Mouse (Mus musculus) heart, postnatal 0 days (tissue): ENCODE measurements around the gene Stk35. TPM values are rescaled to one million over a fixed set of nuclear protein-coding genes. Genes with fewer than 3 reads are reported as not detected.

Experiments used
- ATAC-seq: fragments of 200-750 bp; cut with Nextera tagmentation; 2 replicates; pipeline ENCODE4 v1.8.0; 2017; ENCODE audit warnings: low read depth, moderate number of reproducible peaks, moderate library complexity; ENCODE audit not compliant: insufficient read depth
- DNase-seq: peaks from one replicate; pipeline ENCODE4 v3.0.0-alpha.2; 2016; ENCODE audit warnings: low spot score
- H3K27ac ChIP-seq: fragments of 300-500 bp; sonication (generic); 2 replicates; pipeline ENCODE4 v1.5.1; 2014; ENCODE audit warnings: low read depth, mild to moderate bottlenecking
- H3K27me3 ChIP-seq: fragments of 300-500 bp; sonication (generic); 2 replicates; pipeline ENCODE4 v1.6.1; 2014; ENCODE audit warnings: low read length, mixed read lengths; ENCODE audit not compliant: control insufficient read depth, insufficient read depth
- H3K36me3 ChIP-seq: fragments of 300-500 bp; sonication (generic); replicated peaks from 2 replicates; pipeline ENCODE4 v1.6.1; 2014; ENCODE audit warnings: low read length, mixed read lengths; ENCODE audit not compliant: control insufficient read depth, insufficient read depth
- H3K4me1 ChIP-seq: fragments of 300-500 bp; sonication (generic); 2 replicates; pipeline ENCODE4 v1.6.1; 2014; ENCODE audit warnings: antibody characterized with exemption; ENCODE audit not compliant: control insufficient read depth, insufficient read depth
- H3K4me2 ChIP-seq: fragments of 300-500 bp; sonication (generic); 2 replicates; pipeline ENCODE4 v1.6.1; 2014; ENCODE audit warnings: low read depth, mild to moderate bottlenecking, low read length, moderate library complexity
- H3K4me3 ChIP-seq: fragments of 300-500 bp; sonication (generic); 2 replicates; pipeline ENCODE4 v1.5.1; 2014; ENCODE audit warnings: low read depth, low read length
- H3K9ac ChIP-seq: fragments of 300-500 bp; sonication (generic); replicated peaks from 2 replicates; pipeline ENCODE4 v1.6.1; 2014; ENCODE audit warnings: low read depth, low read length, mixed read lengths
- H3K9me3 ChIP-seq: fragments of 300-500 bp; sonication (generic); replicated peaks from 2 replicates; pipeline ENCODE4 v1.6.1; 2016; ENCODE audit warnings: low read length; ENCODE audit not compliant: control insufficient read depth
- CTCF ChIP-seq: IDR thresholded peaks from 2 replicates; pipeline ENCODE4 v1.5.1; 2016; ENCODE audit warnings: antibody characterized with exemption, control low read depth, low read depth
- EP300 ChIP-seq: IDR thresholded peaks from 2 replicates; pipeline ENCODE4 v1.6.1; 2016; ENCODE audit warnings: antibody characterized with exemption, low read depth
- WGBS: fragments of 180-500 bp; shearing (Covaris S2); extraction: QIAGEN DNeasy Blood & Tissue Kit; methylation state at CpG from one replicate; pipeline ENCODE4 v1.1.7; 2014; 5-methylcytosine and 5-hydroxymethylcytosine counted together
- polyA plus RNA-seq: library from polyadenylated mRNA; unstranded; fragments of >200 nt; fragmentation: Nextera tagmentation; extraction: Ambion mirVana; gene quantifications from 2 replicates; pipeline ENCODE4 v1.2.1, GENCODE M21; 2015
- total RNA-seq: library from RNA; depleted of rRNA; stranded (reverse); fragments of >200 nt; gene quantifications from 2 replicates; pipeline ENCODE4 v1.2.3, GENCODE M21; 2014; ENCODE audit warnings: low replicate concordance

The Stk35 gene
- total and polyA plus RNA-seq, 2 experiments from 2014 or later: 4.7 to 11.1 TPM

- WGBS: 59% methylated on average over 4 of the region's 4 CpGs
- no peak for TF ChIP-seq CTCF
- TF ChIP-seq EP300: no peak
- no peak for ATAC-seq
These were observed 51.2 kb downstream of the Stk35 start for GRCm38 (mm10) chr2:129851512-129851911.

DNA sequence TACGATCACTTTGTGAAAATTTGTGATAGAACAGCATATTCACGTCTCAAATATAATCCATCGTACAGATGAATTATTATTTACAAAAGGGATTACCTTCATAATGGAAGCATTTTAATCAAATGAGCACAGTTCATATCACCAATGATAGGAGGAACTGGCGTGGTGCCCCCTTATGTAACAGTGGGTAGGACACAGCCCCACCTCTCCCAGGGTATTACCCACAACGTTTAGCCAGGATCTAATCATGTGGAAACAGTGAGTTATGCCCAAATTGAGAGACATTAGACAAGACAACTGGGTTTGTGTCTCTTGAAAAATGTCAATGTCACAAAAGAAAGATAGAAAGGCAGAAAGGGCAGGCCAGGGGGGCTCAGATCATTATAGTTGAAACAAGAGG is 62.9 kb downstream of the Stk35 start:
- Histone ChIP-seq H3K4me1 (no peaks in the 10 kb centered on the region), H3K4me3 (no peak overlapping the region), H3K27me3 (no peaks in the 10 kb centered on the region), H3K27ac (no peak overlapping the region), H3K9me3 (no peaks in the 10 kb centered on the region), H3K9ac (no peak overlapping the region), H3K36me3 (no peaks in the 10 kb centered on the region), H3K4me2 (no peak overlapping the region)
- DNase-seq (no peak), ATAC-seq (no peak)
- 78% methylated on average over 5 of the region's 5 CpGs for WGBS
- TF ChIP-seq EP300 (no peak), CTCF (no peak)

More at GRCm38 (mm10) chr2:129851512-129851911, 51.2 kb downstream of the Stk35 start:
- H3K36me3 ChIP-seq: no peaks in the 10 kb centered on the region
- no peak overlapping the region for H3K9ac ChIP-seq
- H3K27ac ChIP-seq: no peak overlapping the region
- H3K4me3 ChIP-seq: no peak overlapping the region
- no peaks in the 10 kb centered on the region for H3K9me3 ChIP-seq
- no peak for DNase-seq
- no peak overlapping the region for H3K4me2 ChIP-seq
- no peaks in the 10 kb centered on the region for H3K27me3 ChIP-seq
- H3K4me1 ChIP-seq: 0 out of 2 replicates have a peak, but pooled peaks cover 3% of the 10 kb centered on the region

GRCm38 (mm10) chr2:129864958-129865357 is 64.6 kb downstream of the Stk35 start:
- Histone ChIP-seq H3K4me1 (no peaks in the 10 kb centered on the region), H3K4me2 (no peak overlapping the region), H3K9ac (no peak overlapping the region), H3K36me3 (no peaks in the 10 kb centered on the region), H3K27me3 (no peaks in the 10 kb centered on the region), H3K9me3 (no peaks in the 10 kb centered on the region), H3K27ac (no peak overlapping the region), H3K4me3 (no peak overlapping the region)
- no peak for DNase-seq
- WGBS: 62% methylated on average over 3 of the region's 3 CpGs
- no peak for TF ChIP-seq CTCF
- no peak for TF ChIP-seq EP300
- ATAC-seq: no peak

GRCm38 (mm10) chr2:129869151-129869550 is 68.8 kb downstream of the Stk35 start:
- Histone ChIP-seq H3K9ac (no peak overlapping the region), H3K27me3 (no peaks in the 10 kb centered on the region), H3K4me3 (no peak overlapping the region), H3K36me3 (no peaks in the 10 kb centered on the region), H3K27ac (no peak overlapping the region), H3K4me1 (peaks cover 13% of the 10 kb centered on the region; the same call in 1 of the 2 replicates), H3K4me2 (no peak overlapping the region), H3K9me3 (no peaks in the 10 kb centered on the region)
- TF ChIP-seq CTCF (no peak), EP300 (no peak)
- DNase-seq (no peak), ATAC-seq (no peak)
- 91% methylated on average over 5 of the region's 5 CpGs for WGBS

GRCm38 (mm10) chr2:129871246-129871645 is 70.9 kb downstream of the Stk35 start:
- ATAC-seq: peak; percentile 81
- peak overlapping the region; percentile 23; the same call in 1 of the 2 replicates for H3K4me2 ChIP-seq
- no peaks in the 10 kb centered on the region for H3K27me3 ChIP-seq
- TF ChIP-seq CTCF (no peak), EP300 (no peak)
- H3K4me1 ChIP-seq: peaks cover 13% of the 10 kb centered on the region; the same call in 1 of the 2 replicates
- H3K9me3 ChIP-seq: no peaks in the 10 kb centered on the region
- H3K27ac ChIP-seq: peak overlapping the region; percentile 73
- 52% methylated on average over 5 of the region's 5 CpGs for WGBS
- DNase-seq: peak; percentile 74
- no peak overlapping the region for H3K9ac ChIP-seq
- no peaks in the 10 kb centered on the region for H3K36me3 ChIP-seq
- no peak overlapping the region for H3K4me3 ChIP-seq

DNA sequence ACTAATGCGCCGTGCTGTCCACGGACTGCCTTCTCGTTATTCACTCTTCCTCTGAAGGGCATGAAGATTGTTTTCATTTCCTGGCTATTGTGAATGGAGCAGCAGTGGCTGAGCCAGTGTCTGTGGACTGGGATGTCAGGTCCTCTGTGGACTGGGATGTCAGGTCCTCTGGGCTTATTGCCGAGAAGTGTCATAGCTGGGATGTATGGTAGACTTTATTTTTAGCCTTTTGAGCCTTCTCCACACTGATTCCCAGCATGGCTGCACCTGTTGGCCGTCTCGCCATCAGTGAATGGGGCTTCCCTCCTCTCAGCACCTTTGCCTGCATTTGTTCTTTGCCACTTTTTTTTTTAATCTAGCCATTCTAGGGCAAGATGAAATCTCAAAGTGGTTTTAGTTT is 71.8 kb downstream of the Stk35 start:
- no peaks in the 10 kb centered on the region for H3K36me3 ChIP-seq
- no peak for TF ChIP-seq EP300
- no peak for TF ChIP-seq CTCF
- H3K4me3 ChIP-seq: no peak overlapping the region
- peaks cover 13% of the 10 kb centered on the region; the same call in 1 of the 2 replicates for H3K4me1 ChIP-seq
- no peak for ATAC-seq
- no peaks in the 10 kb centered on the region for H3K9me3 ChIP-seq
- peak; percentile 9 for DNase-seq
- no peak overlapping the region for H3K9ac ChIP-seq
- peak overlapping the region; percentile 73 for H3K27ac ChIP-seq
- 32% methylated on average over 7 of the region's 7 CpGs for WGBS
- H3K4me2 ChIP-seq: no peak overlapping the region
- no peaks in the 10 kb centered on the region for H3K27me3 ChIP-seq
